Mouse (Mus musculus) bone marrow macrophage, adult 2 months (primary cell): ENCODE measurements around the gene Timd2.

Source experiments
- CTCF ChIP-seq: IDR thresholded peaks from 2 replicates; pipeline ENCODE4 v1.5.1; 2012; ENCODE audit warnings: low read depth, mild to moderate bottlenecking, low read length, moderate library complexity
- POLR2A ChIP-seq: IDR thresholded peaks from 2 replicates; pipeline ENCODE4 v1.6.1; 2012; ENCODE audit warnings: mild to moderate bottlenecking, low read depth, low read length, borderline replicate concordance

GRCm38 (mm10) chr11:46652476-46652875, 54.4 kb downstream of the Timd2 start:
- no peak for TF ChIP-seq CTCF
- TF ChIP-seq POLR2A = no peak
